Mouse (Mus musculus) hindbrain, embryonic 12.5 days (tissue): Measurements from ENCODE around the gene Fbxl22. TPM values are rescaled to one million over a fixed set of nuclear protein-coding genes. Genes with fewer than 3 reads are reported as not detected.

ENCODE experiments used
- polyA plus RNA-seq: library from polyadenylated mRNA; unstranded; fragments of >200 nt; fragmentation: Nextera tagmentation; extraction: Ambion mirVana; gene quantifications from 2 replicates; pipeline ENCODE4 v1.2.1, GENCODE M21; 2016

Gene Fbxl22
- polyA plus RNA-seq, 1 experiment from 2014 or later = 1.9 TPM

Other genes with a start within 250 kb of the Fbxl22 start
- gene Herc1, start 164.1 kb downstream of the Fbxl22 start, polyA plus RNA-seq = 47.1 and 48.6 TPM in 2 replicates
- 88.1 and 103 TPM in 2 replicates for gene Usp3, start 78.5 kb upstream of the Fbxl22 start, polyA plus RNA-seq
- gene Car12, start 199.1 kb upstream of the Fbxl22 start, polyA plus RNA-seq = 2.7 and 3.9 TPM in 2 replicates